Mouse (Mus musculus): ENCODE results near the gene Parm1. TPM values are rescaled to one million over a fixed set of nuclear protein-coding genes. Genes with fewer than 3 reads are reported as not detected.

Gene Parm1
- polyA plus RNA-seq, 1 experiment from 2014 or later: 11.8 TPM

DNA sequence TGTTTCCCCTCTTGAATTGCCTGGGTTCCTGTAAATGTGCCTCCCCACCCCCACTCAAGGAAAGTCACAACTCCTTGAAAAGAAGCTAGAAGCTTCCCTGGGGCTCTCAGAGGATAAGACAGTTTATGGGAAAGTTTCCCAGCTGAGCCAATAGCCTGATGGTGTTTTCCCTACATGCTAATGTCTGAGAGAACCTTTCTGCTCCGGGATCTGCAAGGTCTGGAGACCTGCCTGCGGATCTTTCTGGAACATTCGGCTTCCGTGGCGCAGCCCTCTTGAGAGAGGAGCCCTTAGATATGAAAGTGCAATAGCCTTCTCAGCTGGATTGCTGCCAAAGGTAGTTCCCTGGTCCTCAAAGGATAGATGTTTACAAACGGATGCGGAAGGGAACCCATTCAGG is 1.5 kb downstream of the Parm1 start:
- Histone ChIP-seq H3K27ac (no peak overlapping the region), H3K4me2 (replicated peaks) (peak overlapping the region; percentile 96), H3K9me3 (no peaks in the 10 kb centered on the region), H3K27me3 (replicated peaks) (peaks cover 11% of the 10 kb centered on the region), H3K4me1 (peaks cover 21% of the 10 kb centered on the region), H3K4me3 (peak overlapping the region; percentile 48; the same call in 1 of the 2 replicates), H3K36me3 (no peaks in the 10 kb centered on the region), H3K9ac (no peak overlapping the region)
- 30% methylated on average over 7 of the region's 7 CpGs for WGBS
- no peak for ATAC-seq (ENCODE audit: low FRiP score, low read depth)

DNA sequence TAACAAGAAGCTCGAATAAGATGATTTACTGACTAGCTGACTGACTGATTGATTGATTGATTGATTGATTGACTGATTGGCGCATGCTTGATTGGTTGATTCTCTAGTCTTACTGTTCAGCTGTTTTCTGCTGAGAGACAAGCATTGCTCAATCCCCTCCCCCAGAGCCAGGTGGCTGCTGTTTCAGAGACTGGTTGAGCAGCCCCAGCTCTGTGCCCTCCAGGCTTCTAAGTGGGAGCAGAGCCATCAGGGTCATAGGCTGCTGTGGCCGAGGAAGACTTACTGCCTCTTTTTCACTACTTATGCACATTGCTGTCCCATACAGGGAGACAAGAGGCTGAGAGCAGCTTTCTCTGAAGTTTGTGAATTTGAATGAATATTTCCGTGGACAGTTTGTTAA is 2.1 kb downstream of the Parm1 start:
- Histone ChIP-seq H3K4me3 (no peak overlapping the region), H3K9me3 (no peaks in the 10 kb centered on the region), H3K27me3 (replicated peaks) (peaks cover 11% of the 10 kb centered on the region), H3K4me1 (peaks cover 21% of the 10 kb centered on the region), H3K4me2 (replicated peaks) (peak overlapping the region; percentile 10; the same call in 1 of the 2 replicates), H3K9ac (no peak overlapping the region), H3K36me3 (no peaks in the 10 kb centered on the region), H3K27ac (no peak overlapping the region)
- WGBS: 52% methylated on average over 4 of the region's 4 CpGs
- no peak for ATAC-seq (ENCODE audit: low FRiP score, low read depth)

DNA sequence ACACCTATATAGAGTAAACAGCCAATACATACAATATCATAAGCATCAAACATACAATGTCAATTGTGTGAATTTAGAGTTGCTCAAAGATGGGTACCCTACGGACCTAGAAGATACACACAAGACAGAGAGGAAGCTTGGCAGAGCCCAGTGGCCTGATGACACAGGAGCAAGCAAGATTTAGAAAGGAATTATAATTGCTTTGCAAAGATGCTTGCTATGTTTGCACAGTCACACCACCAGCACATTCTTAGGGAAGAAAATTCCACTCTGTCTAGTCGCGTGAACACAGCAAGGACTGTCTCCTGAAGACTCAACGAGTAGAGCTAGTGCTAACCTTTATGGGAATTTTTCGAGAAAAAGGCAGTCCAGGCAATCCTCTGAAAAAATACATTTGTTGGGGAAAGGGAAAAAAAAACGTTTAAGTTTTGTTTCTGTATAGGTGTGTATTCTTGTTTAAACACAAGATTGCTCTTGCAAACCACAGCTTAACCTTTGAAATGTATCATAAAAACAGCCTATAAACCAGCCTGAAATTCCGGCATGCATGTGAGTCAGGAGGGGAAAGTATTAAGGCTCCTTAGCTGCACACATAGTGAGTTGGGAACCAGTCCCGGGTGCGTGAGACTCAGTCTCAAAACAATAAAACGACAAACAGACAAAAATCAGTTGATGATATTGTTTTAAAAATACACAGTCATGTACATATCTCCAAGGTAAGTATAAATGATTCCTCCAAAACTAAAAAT is 15.5 kb downstream of the Parm1 start:
- H3K4me3 ChIP-seq: no peak overlapping the region
- 84% methylated on average over 10 of the region's 10 CpGs for WGBS
- ATAC-seq (ENCODE audit: low FRiP score, low read depth): no peak
- no peaks in the 10 kb centered on the region for H3K27me3 ChIP-seq (replicated peaks)
- no peaks in the 10 kb centered on the region for H3K36me3 ChIP-seq
- no peaks in the 10 kb centered on the region for H3K9me3 ChIP-seq
- H3K27ac ChIP-seq: no peak overlapping the region
- no peak overlapping the region for H3K4me2 ChIP-seq (replicated peaks)
- no peak overlapping the region for H3K9ac ChIP-seq
- no peaks in the 10 kb centered on the region for H3K4me1 ChIP-seq

DNA sequence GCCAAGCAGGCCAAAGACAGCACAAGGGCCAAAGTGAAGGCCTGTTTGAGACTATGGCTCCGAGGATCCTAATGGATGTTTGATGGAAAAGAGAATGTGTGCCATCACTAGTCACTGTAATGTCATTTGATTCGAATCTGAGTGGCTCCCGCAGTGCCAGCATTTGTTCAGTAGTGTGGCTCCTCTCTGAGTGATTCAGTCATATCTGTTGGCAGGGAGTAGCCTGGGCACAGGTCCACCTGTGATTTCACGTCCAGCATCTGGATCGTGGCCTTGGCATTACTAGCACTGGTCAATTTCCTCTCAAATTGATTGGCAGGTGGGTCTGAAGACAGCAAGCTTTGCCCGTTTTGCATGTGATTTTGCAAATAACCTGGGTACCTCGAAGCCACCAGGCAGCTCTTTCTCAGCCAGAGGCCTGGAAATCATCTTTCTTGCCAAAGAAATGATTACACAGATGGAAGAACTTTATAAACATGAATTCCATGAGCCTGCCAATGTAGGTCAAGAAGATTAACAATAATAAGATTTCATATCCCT is 41.7 kb downstream of the Parm1 start:
- Histone ChIP-seq H3K27ac (no peak overlapping the region), H3K4me2 (replicated peaks) (no peak overlapping the region), H3K9me3 (no peaks in the 10 kb centered on the region), H3K4me3 (no peak overlapping the region), H3K4me1 (no peaks in the 10 kb centered on the region), H3K9ac (no peak overlapping the region), H3K36me3 (no peaks in the 10 kb centered on the region), H3K27me3 (replicated peaks) (no peaks in the 10 kb centered on the region)
- no peak for ATAC-seq (ENCODE audit: low FRiP score, low read depth)
- 89% methylated on average over 7 of the region's 7 CpGs for WGBS

DNA sequence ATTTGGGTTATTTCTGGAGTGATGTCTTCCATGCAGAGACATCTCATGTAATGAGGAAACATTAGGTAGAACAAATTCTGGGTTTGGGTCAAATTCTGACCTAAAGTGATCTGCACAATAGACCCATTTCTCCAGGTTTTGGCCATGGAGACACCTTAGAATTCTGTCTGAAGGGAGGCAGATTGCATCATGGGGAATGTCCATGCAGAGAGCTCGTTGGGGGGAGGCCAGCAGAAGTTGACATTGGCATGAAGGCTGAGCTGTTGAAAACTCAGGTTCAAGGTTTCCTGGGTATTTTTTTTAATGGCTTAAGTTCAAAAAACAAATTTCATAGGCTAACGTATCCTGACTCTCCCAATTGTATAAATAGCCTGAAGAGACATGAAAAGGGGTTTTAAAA is 42.3 kb downstream of the Parm1 start:
- WGBS: 72% methylated on average over 2 of the region's 2 CpGs
- Histone ChIP-seq H3K4me1 (no peaks in the 10 kb centered on the region), H3K27me3 (replicated peaks) (no peaks in the 10 kb centered on the region), H3K36me3 (no peaks in the 10 kb centered on the region), H3K4me2 (replicated peaks) (no peak overlapping the region), H3K9me3 (no peaks in the 10 kb centered on the region), H3K27ac (no peak overlapping the region), H3K4me3 (no peak overlapping the region), H3K9ac (no peak overlapping the region)
- ATAC-seq (ENCODE audit: low FRiP score, low read depth): no peak

DNA sequence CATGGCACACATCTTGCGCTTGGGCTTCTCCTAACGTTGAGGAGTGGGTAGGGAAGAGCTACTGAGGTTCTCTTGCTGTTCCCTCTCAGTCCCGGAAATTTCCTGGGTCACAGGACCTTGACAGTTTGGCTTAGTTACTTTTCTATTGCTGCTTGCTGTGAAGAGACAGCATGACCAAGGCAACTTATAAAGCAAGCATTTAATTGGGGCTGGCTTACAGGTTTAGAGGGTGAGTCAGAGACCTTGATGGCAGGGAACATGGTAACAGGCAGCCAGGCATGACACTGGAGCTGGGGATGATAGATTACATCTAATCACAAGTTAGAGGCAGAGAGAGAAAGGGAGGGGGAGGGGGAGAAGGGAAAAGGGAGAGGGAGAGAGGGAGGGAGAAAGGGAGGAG is 44.0 kb downstream of the Parm1 start:
- H3K9ac ChIP-seq: no peak overlapping the region
- H3K4me3 ChIP-seq: no peak overlapping the region
- H3K4me2 ChIP-seq (replicated peaks): no peak overlapping the region
- ATAC-seq (ENCODE audit: low FRiP score, low read depth): no peak
- no peaks in the 10 kb centered on the region for H3K36me3 ChIP-seq
- H3K4me1 ChIP-seq: no peaks in the 10 kb centered on the region
- no peaks in the 10 kb centered on the region for H3K9me3 ChIP-seq
- H3K27ac ChIP-seq: no peak overlapping the region
- no peaks in the 10 kb centered on the region for H3K27me3 ChIP-seq (replicated peaks)
- 83% methylated on average over 3 of the region's 3 CpGs for WGBS

DNA sequence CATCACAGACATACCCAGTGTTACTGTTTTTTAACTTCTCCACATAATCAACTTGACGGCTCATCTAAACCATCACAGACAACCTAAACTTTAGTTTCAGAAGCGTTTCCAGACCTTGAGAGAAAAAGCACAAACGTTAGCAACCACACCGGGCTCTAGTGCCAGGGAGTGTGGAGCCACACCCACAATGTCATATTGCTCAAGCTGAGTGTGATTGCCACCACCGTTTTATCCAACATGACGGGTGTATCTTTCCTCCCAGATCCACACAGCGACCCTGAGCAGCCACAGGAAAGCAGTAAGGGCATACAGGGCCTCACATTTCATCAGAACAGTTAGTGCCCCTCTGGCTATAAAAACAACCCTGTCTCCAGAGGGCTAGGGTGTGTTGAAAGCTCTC is 45.1 kb downstream of the Parm1 start:
- no peak overlapping the region for H3K9ac ChIP-seq
- H3K4me1 ChIP-seq: no peaks in the 10 kb centered on the region
- H3K4me3 ChIP-seq: no peak overlapping the region
- H3K27me3 ChIP-seq (replicated peaks): no peaks in the 10 kb centered on the region
- no peaks in the 10 kb centered on the region for H3K9me3 ChIP-seq
- H3K4me2 ChIP-seq (replicated peaks): no peak overlapping the region
- H3K36me3 ChIP-seq: no peaks in the 10 kb centered on the region
- no peak overlapping the region for H3K27ac ChIP-seq
- ATAC-seq (ENCODE audit: low FRiP score, low read depth): no peak
- 81% methylated on average over 7 of the region's 7 CpGs for WGBS

DNA sequence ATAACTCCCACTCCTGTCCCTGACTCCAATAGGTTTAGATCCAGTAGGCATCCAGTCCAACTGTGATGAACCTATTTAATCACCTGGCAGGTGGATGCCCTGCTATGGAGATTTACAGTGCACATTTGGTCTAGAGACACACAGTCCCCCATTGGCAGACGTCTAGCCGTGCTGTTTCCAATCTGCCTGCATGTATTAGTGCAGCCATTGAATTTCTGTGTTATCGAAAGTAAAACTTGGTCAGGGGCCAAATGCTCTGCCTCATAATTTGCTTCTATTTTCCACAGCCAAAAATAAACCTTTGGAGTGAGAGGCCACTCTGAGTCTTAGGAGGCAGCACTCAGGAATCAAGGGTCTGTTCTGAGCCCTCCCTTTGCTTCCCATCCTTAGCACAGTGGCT is 46.6 kb downstream of the Parm1 start:
- Histone ChIP-seq H3K9ac (no peak overlapping the region), H3K4me3 (no peak overlapping the region), H3K4me1 (no peaks in the 10 kb centered on the region), H3K36me3 (no peaks in the 10 kb centered on the region), H3K27me3 (replicated peaks) (no peaks in the 10 kb centered on the region), H3K4me2 (replicated peaks) (no peak overlapping the region), H3K27ac (no peak overlapping the region), H3K9me3 (no peaks in the 10 kb centered on the region)
- no peak for ATAC-seq (ENCODE audit: low FRiP score, low read depth)
- WGBS: 90% methylated on average over 3 of the region's 3 CpGs

DNA sequence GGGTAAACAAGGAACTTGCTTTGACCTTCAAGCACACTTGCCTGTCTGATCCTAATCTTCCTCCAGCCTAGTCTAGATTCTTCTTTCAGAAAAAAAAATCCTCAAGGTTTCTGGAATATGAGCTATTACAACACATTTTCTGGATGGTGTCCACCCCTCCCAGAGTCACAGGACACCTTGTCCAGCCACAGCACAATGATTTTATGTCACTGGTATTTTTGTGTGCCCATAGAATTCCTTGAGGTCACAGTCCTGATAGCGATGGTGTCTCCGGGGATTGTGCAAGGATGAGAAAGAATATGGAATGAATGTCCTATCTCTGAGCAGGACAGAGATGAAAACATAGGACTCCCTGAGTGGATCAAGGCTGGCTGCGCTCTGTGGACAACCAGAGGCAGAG is 48.0 kb downstream of the Parm1 start:
- WGBS: 91% methylated on average over 3 of the region's 3 CpGs
- H3K9ac ChIP-seq: no peak overlapping the region
- no peaks in the 10 kb centered on the region for H3K9me3 ChIP-seq
- no peaks in the 10 kb centered on the region for H3K36me3 ChIP-seq
- no peak overlapping the region for H3K4me3 ChIP-seq
- no peak for ATAC-seq (ENCODE audit: low FRiP score, low read depth)
- no peaks in the 10 kb centered on the region for H3K4me1 ChIP-seq
- no peak overlapping the region for H3K4me2 ChIP-seq (replicated peaks)
- no peak overlapping the region for H3K27ac ChIP-seq
- no peaks in the 10 kb centered on the region for H3K27me3 ChIP-seq (replicated peaks)

DNA sequence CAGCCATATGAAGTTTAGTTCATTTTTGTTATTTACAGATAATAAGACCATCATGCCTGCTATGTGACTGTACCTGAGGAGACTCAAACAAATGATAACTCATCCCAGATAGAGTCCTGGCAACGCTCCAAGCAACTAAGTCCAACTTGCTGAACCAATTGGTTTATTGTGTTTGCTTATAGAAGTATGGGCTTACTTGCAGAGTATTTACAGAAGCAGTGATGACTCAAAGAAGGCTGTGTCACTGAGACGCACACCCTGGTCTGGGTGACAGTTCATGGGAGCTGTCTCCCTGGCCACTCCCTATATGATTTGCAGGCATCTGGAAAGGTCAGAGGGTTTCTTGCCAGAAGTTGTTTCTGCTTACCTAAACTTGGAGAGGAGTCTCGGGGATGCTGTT is 49.2 kb downstream of the Parm1 start:
- ATAC-seq (ENCODE audit: low FRiP score, low read depth): no peak
- WGBS: 83% methylated on average over 3 of the region's 3 CpGs
- Histone ChIP-seq H3K4me3 (no peak overlapping the region), H3K9me3 (no peaks in the 10 kb centered on the region), H3K4me2 (replicated peaks) (no peak overlapping the region), H3K4me1 (no peaks in the 10 kb centered on the region), H3K9ac (no peak overlapping the region), H3K36me3 (no peaks in the 10 kb centered on the region), H3K27me3 (replicated peaks) (no peaks in the 10 kb centered on the region), H3K27ac (no peak overlapping the region)

DNA sequence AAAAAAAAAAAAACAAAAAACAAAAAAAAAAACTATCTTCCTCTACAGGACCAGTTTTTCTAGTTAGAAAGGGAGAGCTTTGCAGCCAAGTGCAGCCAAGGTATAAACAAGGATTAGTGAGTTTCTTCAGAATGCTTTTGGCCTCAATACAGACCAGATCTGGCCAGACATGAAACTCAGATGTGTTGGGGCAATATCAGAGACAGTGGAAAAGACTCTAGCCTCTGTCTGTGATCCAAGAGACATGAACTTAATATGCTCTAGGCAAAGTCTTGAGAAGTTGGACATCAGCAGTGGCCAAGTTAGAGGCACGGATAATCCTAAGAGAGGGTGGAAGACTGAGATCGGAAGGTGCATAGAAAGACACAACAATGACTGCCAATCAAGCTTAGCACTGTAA is 56.8 kb downstream of the Parm1 start:
- no peaks in the 10 kb centered on the region for H3K9me3 ChIP-seq
- no peak overlapping the region for H3K27ac ChIP-seq
- ATAC-seq (ENCODE audit: low FRiP score, low read depth): no peak
- H3K9ac ChIP-seq: no peak overlapping the region
- H3K4me2 ChIP-seq (replicated peaks): no peak overlapping the region
- WGBS: 85% methylated on average over 2 of the region's 2 CpGs
- H3K36me3 ChIP-seq: no peaks in the 10 kb centered on the region
- H3K27me3 ChIP-seq (replicated peaks): no peaks in the 10 kb centered on the region
- no peak overlapping the region for H3K4me3 ChIP-seq
- no peaks in the 10 kb centered on the region for H3K4me1 ChIP-seq

DNA sequence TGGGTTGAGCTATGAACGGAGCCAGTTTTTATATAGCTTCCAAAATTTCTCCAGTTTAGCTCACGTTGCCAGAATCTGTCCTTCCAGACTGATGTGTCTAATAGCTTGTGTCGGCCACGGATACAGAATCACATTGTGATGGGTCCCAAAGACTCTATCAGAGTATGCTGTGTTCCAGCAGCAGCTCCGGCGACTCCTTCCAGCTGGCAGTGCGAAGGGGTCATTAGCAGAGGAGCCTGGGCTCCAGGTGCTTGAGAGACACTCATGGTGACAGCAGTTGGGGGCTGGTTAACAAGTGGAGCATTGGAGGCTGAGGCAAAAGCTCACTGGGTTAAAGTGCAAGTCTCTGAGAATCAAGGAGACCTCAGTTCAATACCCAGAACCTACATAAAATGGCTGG is 61.5 kb downstream of the Parm1 start:
- H3K36me3 ChIP-seq: no peaks in the 10 kb centered on the region
- no peak overlapping the region for H3K27ac ChIP-seq
- no peaks in the 10 kb centered on the region for H3K27me3 ChIP-seq (replicated peaks)
- H3K4me2 ChIP-seq (replicated peaks): no peak overlapping the region
- no peaks in the 10 kb centered on the region for H3K9me3 ChIP-seq
- H3K4me3 ChIP-seq: no peak overlapping the region
- no peak for ATAC-seq (ENCODE audit: low FRiP score, low read depth)
- 90% methylated on average over 7 of the region's 7 CpGs for WGBS
- H3K4me1 ChIP-seq: no peaks in the 10 kb centered on the region
- H3K9ac ChIP-seq: no peak overlapping the region

DNA sequence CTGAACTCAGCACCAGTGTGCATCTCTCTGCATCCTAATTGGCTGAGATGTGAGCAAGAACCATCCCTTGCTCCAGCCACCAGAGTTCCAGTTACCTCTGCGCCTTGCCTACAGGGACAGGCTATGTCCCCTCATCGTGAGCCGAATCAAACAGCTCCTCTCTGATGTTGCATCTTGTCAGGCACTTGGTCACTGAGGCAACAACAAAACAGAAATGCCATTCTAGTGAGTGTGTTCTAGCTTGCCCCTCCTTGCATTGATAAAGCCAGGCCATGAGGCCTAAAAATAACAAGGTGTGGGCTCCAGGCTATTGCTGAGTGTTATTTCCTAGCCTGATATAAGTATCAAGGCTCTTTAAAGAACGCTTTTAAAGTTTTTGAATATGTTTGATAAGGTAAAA is 64.4 kb downstream of the Parm1 start:
- Histone ChIP-seq H3K36me3 (no peaks in the 10 kb centered on the region), H3K4me1 (no peaks in the 10 kb centered on the region), H3K9me3 (no peaks in the 10 kb centered on the region), H3K9ac (no peak overlapping the region), H3K4me3 (no peak overlapping the region), H3K27ac (no peak overlapping the region), H3K27me3 (replicated peaks) (no peaks in the 10 kb centered on the region), H3K4me2 (replicated peaks) (no peak overlapping the region)
- WGBS: 92% methylated on average over 4 of the region's 4 CpGs
- no peak for ATAC-seq (ENCODE audit: low FRiP score, low read depth)
